Mouse (Mus musculus) E14TG2a.4 (cell line): ENCODE measurements around the gene Zc2hc1c.

Source experiments
- CTCF ChIP-seq: conservative IDR thresholded peaks from 2 replicates; pipeline ENCODE4 v1.5.1; 2014; ENCODE audit warnings: low read length
- NANOG ChIP-seq: IDR thresholded peaks from 2 replicates; pipeline ENCODE4 v1.6.1; 2014; ENCODE audit warnings: borderline replicate concordance, low read length, mixed read lengths
- POU5F1 ChIP-seq: IDR thresholded peaks from 2 replicates; pipeline ENCODE4 v1.6.1; 2014; ENCODE audit warnings: low read length, borderline replicate concordance

- TF ChIP-seq CTCF: no peak
- no peak for TF ChIP-seq POU5F1
- no peak for TF ChIP-seq NANOG
Observed at GRCm38 (mm10) chr12:85270319-85270718, 18.1 kb upstream of the Zc2hc1c start, which contains the start of gene Mlh3.
